Comparison of ENCODE assay signal across 25 mouse cellular contexts in genomic region chr11:113609581-113609980, GRCm38 (mm10). TPM values are rescaled to one million over a fixed set of nuclear protein-coding genes. Genes with fewer than 3 reads are reported as not detected.
DNase-seq lines count a peak whose midpoint lies in the region; ATAC-seq and TF ChIP-seq lines count a peak whose summit lies in the region.
"Had no signal": no experiment of that assay in that cellular context is flagged by ENCODE, and none has a peak within 500 bp of the region (broad histone marks: within the 10 kb centered on the region; RNA-seq: fewer than 3 reads in every experiment).

No protein-coding gene starts in this region.

- peak overlapping the region; percentile 28 for H3K27ac ChIP-seq in liver, adult 2 months (replicated peaks; ENCODE audit: insufficient read depth, low read depth, low read length)
- no peak overlapping the region for H3K27ac ChIP-seq in liver, embryonic 12.5 days
- H3K27ac ChIP-seq: hindbrain, embryonic 15.5 days; limb, embryonic 10.5 days; limb, embryonic 15.5 days; midbrain, embryonic 12.5 days; neural tube, embryonic 13.5 days had no signal

- no peak for TF ChIP-seq POLR2A in liver, adult 2 months (IDR thresholded peaks at IDR 0.05; ENCODE audit: extremely low read depth, insufficient read depth, low read length)
- no peak for TF ChIP-seq POLR2A in lung, adult 2 months (IDR thresholded peaks at IDR 0.05; ENCODE audit: borderline replicate concordance, extremely low read depth, low read depth, low read length)
- TF ChIP-seq POLR2A in myocyte (IDR thresholded peaks at IDR 0.05; ENCODE audit: insufficient read length, low read depth) = no peak

- H3K9me3 ChIP-seq in liver, embryonic 12.5 days (replicated peaks) = no peaks in the 10 kb centered on the region
- H3K9me3 ChIP-seq: hindbrain, embryonic 15.5 days; limb, embryonic 10.5 days; limb, embryonic 15.5 days; midbrain, embryonic 12.5 days; neural tube, embryonic 13.5 days had no signal

- H3K9ac ChIP-seq in liver, adult 2 months (ENCODE audit: low read depth, low read length) = no peak overlapping the region
- H3K9ac ChIP-seq in liver, embryonic 12.5 days = no peak overlapping the region
- H3K9ac ChIP-seq: forebrain, postnatal 0 days; hindbrain, embryonic 15.5 days; limb, embryonic 15.5 days; midbrain, embryonic 12.5 days; neural tube, embryonic 13.5 days had no signal

- intact Hi-C loops in gastrocnemius, postnatal 36 days (cut with DNase I) = no loop called here

- H3K4me3 ChIP-seq in liver, adult 2 months (ENCODE audit: insufficient read depth, low read depth, low read length) = no peak overlapping the region
- H3K4me3 ChIP-seq in liver, embryonic 12.5 days = no peak overlapping the region
- H3K4me3 ChIP-seq in lung, adult 2 months (replicated peaks; ENCODE audit: extremely low read depth, low read depth, low read length) = no peak overlapping the region
- no peak overlapping the region for H3K4me3 ChIP-seq in myocyte
- H3K4me3 ChIP-seq: erythroblast, embryonic 14.5 days; hindbrain, embryonic 10.5 days; hindbrain, embryonic 15.5 days; limb, embryonic 10.5 days; limb, embryonic 15.5 days; megakaryocyte, embryonic 14.5 days; midbrain, embryonic 12.5 days; neural tube, embryonic 13.5 days had no signal

- H3ac ChIP-seq in myocyte (ENCODE audit: control insufficient read depth, insufficient read length) = no peak overlapping the region

- peaks cover 17% of the 10 kb centered on the region; the same call in 1 of the 2 replicates for H3K4me1 ChIP-seq in liver, adult 2 months (ENCODE audit: control insufficient read depth, insufficient read depth, low read length)
- peaks cover 12% of the 10 kb centered on the region for H3K4me1 ChIP-seq in liver, embryonic 12.5 days
- peaks cover 6% of the 10 kb centered on the region for H3K4me1 ChIP-seq in lung, adult 2 months (ENCODE audit: control insufficient read depth, insufficient read depth, low read length)

- no peaks in the 10 kb centered on the region for H3K36me3 ChIP-seq in liver, adult 2 months (ENCODE audit: control insufficient read depth, insufficient read depth, low read length)
- H3K36me3 ChIP-seq in liver, embryonic 12.5 days = no peaks in the 10 kb centered on the region
- no peaks in the 10 kb centered on the region for H3K36me3 ChIP-seq in myocyte (ENCODE audit: control insufficient read depth, insufficient read depth)
- H3K36me3 ChIP-seq: hindbrain, embryonic 10.5 days; hindbrain, embryonic 15.5 days; limb, embryonic 10.5 days; limb, embryonic 15.5 days; midbrain, embryonic 12.5 days; neural tube, embryonic 13.5 days had no signal

- ATAC-seq in liver, embryonic 12.5 days = no peak
- ATAC-seq: activated CD4-positive, CD25-positive, alpha-beta regulatory T cell, adult 4 months; forebrain, postnatal 0 days; inflammation-experienced regulatory T-cells, adult 6 months had no signal

- H3K4me2 ChIP-seq in liver, embryonic 12.5 days = no peak overlapping the region
- peak overlapping the region; percentile 40 for H3K4me2 ChIP-seq in myocyte (ENCODE audit: low read depth)
- H3K4me2 ChIP-seq: hindbrain, embryonic 15.5 days; limb, embryonic 15.5 days; midbrain, embryonic 12.5 days; neural tube, embryonic 13.5 days had no signal

- WGBS in liver, adult 2 months = 21% methylated on average over 5 of the region's 5 CpGs
- 58% methylated on average over 5 of the region's 5 CpGs for WGBS in liver, embryonic 12.5 days (ENCODE audit: insufficient replicate concordance)
- WGBS in lung, adult 2 months = 70% methylated on average over 5 of the region's 5 CpGs

- no peak for TF ChIP-seq CTCF in liver, adult 2 months (IDR thresholded peaks at IDR 0.05; ENCODE audit: low read depth, low read length)
- no peak for TF ChIP-seq CTCF in lung, adult 2 months (IDR thresholded peaks at IDR 0.05; ENCODE audit: insufficient read depth, low read length)

- no peaks in the 10 kb centered on the region for H3K27me3 ChIP-seq in liver, adult 2 months (ENCODE audit: control insufficient read depth, insufficient read depth, low read length)
- H3K27me3 ChIP-seq in liver, embryonic 12.5 days (replicated peaks) = no peaks in the 10 kb centered on the region
- no peaks in the 10 kb centered on the region for H3K27me3 ChIP-seq in myocyte (ENCODE audit: control insufficient read depth, insufficient read depth, insufficient read length)
- H3K27me3 ChIP-seq: CH12.LX; hindbrain, embryonic 15.5 days; limb, embryonic 15.5 days; midbrain, embryonic 12.5 days; neural tube, embryonic 13.5 days had no signal

- peak; percentile 92 for DNase-seq in liver, adult 2 months (ENCODE audit: extremely low read depth, low read depth, low spot score)
- peak; percentile 18 for DNase-seq in lung, postnatal 36 days
- DNase-seq in lung, adult 2 months = no peak
- DNase-seq in gastrocnemius, postnatal 36 days = no peak
- DNase-seq: adrenal gland, adult 2 months; adrenal gland, postnatal 36 days; cerebellum, adult 2 months; layer of hippocampus, postnatal 36 days; thymus, postnatal 4 days had no signal

- no peaks in the 10 kb centered on the region for H3K79me2 ChIP-seq in liver, adult 2 months (ENCODE audit: control insufficient read depth, insufficient read depth, low read length)
- no peaks in the 10 kb centered on the region for H3K79me2 ChIP-seq in myocyte (ENCODE audit: control insufficient read depth, insufficient read depth)

TF ChIP-seq in myocyte, 11 proteins besides CTCF, POLR2A, EP300 and RAD21:
- TF ChIP-seq SRF (IDR thresholded peaks at IDR 0.05; ENCODE audit: control insufficient read depth, insufficient read length, low read depth) (no peak), USF1 (IDR thresholded peaks at IDR 0.05; ENCODE audit: low read depth) (no peak), MYOD1 (IDR thresholded peaks at IDR 0.05; ENCODE audit: control insufficient read depth in 1 of 3, insufficient read length in 2 of 3, low read depth in 2 of 3) (no peak)

RNA-seq across cellular contexts. Expression of gene Sstr2, which starts 9.6 kb away (rescaled TPM):
- total RNA-seq in liver, adult 2 months (2014; rRNA removed) = 0.07 TPM in 1 of 2 replicates, not detected in the other
- 0.17 TPM in 1 of 2 replicates, not detected in the other for polyA plus RNA-seq in liver, adult 2 months (2012; rRNA removed)
- polyA plus RNA-seq in liver, embryonic 12.5 days (2016; fragmentation: Nextera tagmentation; extraction: Ambion mirVana) = 2.2 and 2.7 TPM in 2 replicates
- 2.6 and 4.0 TPM in 2 replicates for polyA plus RNA-seq in lung, adult 2 months (2012; rRNA removed)
- polyA plus RNA-seq in myocyte (2012; fragmentation: generic; extraction: Trizol) = 5.3 TPM
- total RNA-seq in gastrocnemius, postnatal 36 days (2021) = not detected
- total RNA-seq: CH12.LX; gastrocnemius, adult 8-10 months; heart, postnatal 14 days had no signal
- polyA plus RNA-seq: activated CD4-positive, CD25-positive, alpha-beta regulatory T cell, adult 4 months; erythroblast, embryonic 14.5 days had no signal

RNA-seq across cellular contexts. Expression of gene Cog1, which starts 39.4 kb away (rescaled TPM):
- 6.0 and 8.3 TPM in 2 replicates for total RNA-seq in liver, adult 2 months (2014; rRNA removed)
- 14.6 and 17.7 TPM in 2 replicates for polyA plus RNA-seq in liver, adult 2 months (2012; rRNA removed)
- 19.4 and 21.7 TPM in 2 replicates for polyA plus RNA-seq in liver, embryonic 12.5 days (2016; fragmentation: Nextera tagmentation; extraction: Ambion mirVana)
- 43.9 and 45.9 TPM in 2 replicates for polyA plus RNA-seq in lung, adult 2 months (2012; rRNA removed)
- polyA plus RNA-seq in myocyte (2012; fragmentation: generic; extraction: Trizol) = 25.6 TPM
- 10 to 100 TPM; 18.2 to 18.9 TPM for total RNA-seq in gastrocnemius, postnatal 36 days (2021)

RNA-seq across cellular contexts. Expression of gene Slc39a11, which starts 40.3 kb away (rescaled TPM):
- total RNA-seq in liver, adult 2 months (2014; rRNA removed) = 18.8 and 21.5 TPM in 2 replicates
- polyA plus RNA-seq in liver, adult 2 months (2012; rRNA removed) = 22.8 and 27.2 TPM in 2 replicates
- polyA plus RNA-seq in liver, embryonic 12.5 days (2016; fragmentation: Nextera tagmentation; extraction: Ambion mirVana) = 18.0 and 18.3 TPM in 2 replicates
- 15.3 and 16.9 TPM in 2 replicates for polyA plus RNA-seq in lung, adult 2 months (2012; rRNA removed)
- polyA plus RNA-seq in myocyte (2012; fragmentation: generic; extraction: Trizol) = 15.7 TPM
- 1 to 10 TPM; 2.4 to 2.8 TPM for total RNA-seq in gastrocnemius, postnatal 36 days (2021)

Comparison
In these comparisons a context has a peak if more than half of its experiments do, and no peak if none do; other contexts are left out.
1. DNase-seq: peak in liver, adult 2 months (single experiment) and lung, postnatal 36 days (single experiment); none in lung, adult 2 months (single experiment) and gastrocnemius, postnatal 36 days (0 of 2).